Mouse (Mus musculus): ENCODE results near the gene Gm20425.

GRCm38 (mm10) chr9:103225464-103225863, 4.6 kb downstream of the Gm20425 start:
- no peak for TF ChIP-seq EP300 (IDR thresholded peaks at IDR 0.05; ENCODE audit: insufficient read depth, low read depth, low read length)
- peak; percentile 80 for TF ChIP-seq CTCF (IDR thresholded peaks at IDR 0.05; ENCODE audit: low read depth, low read length)
- no peak for TF ChIP-seq POLR2A (IDR thresholded peaks at IDR 0.05; ENCODE audit: insufficient read depth, low read length)

All from ES-Bruce4 (cell line).